Mouse (Mus musculus) embryonic facial prominence, embryonic 15.5 days (tissue): Measurements from ENCODE around the gene M6pr. TPM values are rescaled to one million over a fixed set of nuclear protein-coding genes. Genes with fewer than 3 reads are reported as not detected.
"Not testable (repeated sequence)": the region's sequence is repeated elsewhere in the genome, so short reads cannot be mapped to it uniquely, and the experiment has no call there.

ENCODE experiments used
- ATAC-seq: fragments of 200-750 bp; cut with Nextera tagmentation; 2 replicates; pipeline ENCODE4 v1.8.0; 2017; ENCODE audit warnings: low read depth, moderate TSS enrichment; ENCODE audit not compliant: insufficient number of reproducible peaks, low FRiP score, low TSS enrichment
- H3K27ac ChIP-seq: fragments of 300-500 bp; sonication (generic); replicated peaks from 2 replicates; pipeline ENCODE4 v1.5.1; 2015; ENCODE audit warnings: mild to moderate bottlenecking, inconsistent platforms
- H3K27me3 ChIP-seq: fragments of 300-500 bp; sonication (generic); 2 replicates; pipeline ENCODE4 v1.6.1; 2015; ENCODE audit warnings: inconsistent platforms
- H3K36me3 ChIP-seq: fragments of 300-500 bp; sonication (generic); 2 replicates; pipeline ENCODE4 v1.6.1; 2015; ENCODE audit warnings: mild to moderate bottlenecking, inconsistent platforms
- H3K4me1 ChIP-seq: fragments of 300-500 bp; sonication (generic); 2 replicates; pipeline ENCODE4 v1.6.1; 2015; ENCODE audit warnings: inconsistent platforms
- H3K4me2 ChIP-seq: fragments of 300-500 bp; sonication (generic); replicated peaks from 2 replicates; pipeline ENCODE4 v1.6.1; 2015; ENCODE audit warnings: mild to moderate bottlenecking, inconsistent platforms
- H3K4me3 ChIP-seq: fragments of 300-500 bp; sonication (generic); replicated peaks from 2 replicates; pipeline ENCODE4 v1.5.1; 2015; ENCODE audit warnings: mild to moderate bottlenecking, inconsistent platforms
- H3K9ac ChIP-seq: fragments of 300-500 bp; sonication (generic); 2 replicates; pipeline ENCODE4 v1.6.1; 2015; ENCODE audit warnings: inconsistent platforms
- H3K9me3 ChIP-seq: fragments of 300-500 bp; sonication (generic); replicated peaks from 2 replicates; pipeline ENCODE4 v1.6.1; 2016; ENCODE audit warnings: inconsistent platforms
- WGBS: fragments of 180-500 bp; shearing (Covaris S2); methylation state at CpG from one replicate; pipeline ENCODE4 v1.1.7; 2015; 5-methylcytosine and 5-hydroxymethylcytosine counted together
- polyA plus RNA-seq: library from polyadenylated mRNA; unstranded; fragments of >200 nt; fragmentation: Nextera tagmentation; extraction: Ambion mirVana; gene quantifications from 2 replicates; pipeline ENCODE4 v1.2.1, GENCODE M21; 2015

M6pr gene
- polyA plus RNA-seq, 1 experiment from 2014 or later = 94.8 TPM

- WGBS = 63% methylated on average over 10 of the region's 10 CpGs
Observed at GRCm38 (mm10) chr6:122343719-122344118, 35.2 kb downstream of the M6pr start.

GRCm38 (mm10) chr6:122344386-122345116 is 36.0 kb downstream of the M6pr start:
- no peak for ATAC-seq
- H3K4me1 ChIP-seq = peaks cover 5% of the 10 kb centered on the region; the same call in 1 of the 2 replicates
- H3K36me3 ChIP-seq = no peaks in the 10 kb centered on the region
- no peak overlapping the region for H3K27ac ChIP-seq
- H3K27me3 ChIP-seq = no peaks in the 10 kb centered on the region
- H3K4me3 ChIP-seq = no peak overlapping the region
- no peak overlapping the region for H3K9ac ChIP-seq
- 41% methylated on average over 9 of the region's 9 CpGs for WGBS
- H3K9me3 ChIP-seq = no peaks in the 10 kb centered on the region
- no peak overlapping the region for H3K4me2 ChIP-seq

More at GRCm38 (mm10) chr6:122343719-122344118, 35.2 kb downstream of the M6pr start:
- H3K4me1 ChIP-seq = peaks cover 8% of the 10 kb centered on the region
- H3K4me2 ChIP-seq = no peak overlapping the region
- H3K27ac ChIP-seq = no peak overlapping the region
- H3K27me3 ChIP-seq = no peaks in the 10 kb centered on the region
- H3K9me3 ChIP-seq = no peaks in the 10 kb centered on the region
- ATAC-seq = no peak
- no peaks in the 10 kb centered on the region for H3K36me3 ChIP-seq
- H3K4me3 ChIP-seq = no peak overlapping the region
- no peak overlapping the region for H3K9ac ChIP-seq

- H3K4me3 ChIP-seq = no peak overlapping the region
- no peak for ATAC-seq
- no peak overlapping the region for H3K4me2 ChIP-seq
- H3K27me3 ChIP-seq = no peaks in the 10 kb centered on the region
- peaks cover 3% of the 10 kb centered on the region; the same call in 1 of the 2 replicates for H3K4me1 ChIP-seq
- no peak overlapping the region for H3K9ac ChIP-seq
- no peaks in the 10 kb centered on the region for H3K36me3 ChIP-seq
- no peak overlapping the region for H3K27ac ChIP-seq
- H3K9me3 ChIP-seq = no peaks in the 10 kb centered on the region
- WGBS = 69% methylated on average over 6 of the region's 6 CpGs
Observed at GRCm38 (mm10) chr6:122345731-122346130, 37.2 kb downstream of the M6pr start.

GRCm38 (mm10) chr6:122346399-122346798 is 37.9 kb downstream of the M6pr start:
- no peaks in the 10 kb centered on the region for H3K36me3 ChIP-seq
- ATAC-seq = no peak
- H3K9me3 ChIP-seq = no peaks in the 10 kb centered on the region
- H3K4me3 ChIP-seq = no peak overlapping the region
- H3K4me1 ChIP-seq = no peaks in the 10 kb centered on the region; the same call in 1 of the 2 replicates
- WGBS = 75% methylated on average over 7 of the region's 7 CpGs
- H3K27me3 ChIP-seq = no peaks in the 10 kb centered on the region
- H3K4me2 ChIP-seq = no peak overlapping the region
- H3K27ac ChIP-seq = no peak overlapping the region
- no peak overlapping the region for H3K9ac ChIP-seq

- not testable (repeated sequence) for H3K9me3 ChIP-seq, H3K4me1 ChIP-seq, H3K4me3 ChIP-seq, H3K27ac ChIP-seq, H3K27me3 ChIP-seq, ATAC-seq, H3K36me3 ChIP-seq, H3K9ac ChIP-seq, H3K4me2 ChIP-seq
- 70% methylated on average over 1 of the region's 1 CpGs for WGBS
Observed at GRCm38 (mm10) chr6:122347326-122347725, 38.8 kb downstream of the M6pr start.

- Histone ChIP-seq H3K4me3 (no peak overlapping the region), H3K9ac (no peak overlapping the region), H3K27me3 (no peaks in the 10 kb centered on the region), H3K4me2 (no peak overlapping the region), H3K4me1 (no peaks in the 10 kb centered on the region), H3K9me3 (no peaks in the 10 kb centered on the region), H3K27ac (no peak overlapping the region), H3K36me3 (no peaks in the 10 kb centered on the region)
- whole genome bisulfite sequencing = 58% methylated on average over 9 of the region's 9 CpGs
- no peak for ATAC-seq
Observed at GRCm38 (mm10) chr6:122355909-122356308, 47.4 kb downstream of the M6pr start.

GRCm38 (mm10) chr6:122357089-122357488 is 48.6 kb downstream of the M6pr start:
- Histone ChIP-seq H3K27ac (no peak overlapping the region), H3K4me3 (no peak overlapping the region), H3K27me3 (no peaks in the 10 kb centered on the region), H3K4me1 (no peaks in the 10 kb centered on the region), H3K4me2 (no peak overlapping the region), H3K9ac (no peak overlapping the region), H3K36me3 (no peaks in the 10 kb centered on the region), H3K9me3 (no peaks in the 10 kb centered on the region)
- no peak for ATAC-seq
- WGBS = 90% methylated on average over 1 of the region's 1 CpGs

GRCm38 (mm10) chr6:122365706-122366105 is 57.2 kb downstream of the M6pr start:
- Histone ChIP-seq H3K27ac (no peak overlapping the region), H3K36me3 (no peaks in the 10 kb centered on the region), H3K4me3 (no peak overlapping the region), H3K4me2 (no peak overlapping the region), H3K27me3 (no peaks in the 10 kb centered on the region), H3K9me3 (no peaks in the 10 kb centered on the region), H3K4me1 (no peaks in the 10 kb centered on the region), H3K9ac (no peak overlapping the region)
- ATAC-seq = no peak
- WGBS = 48% methylated on average over 3 of the region's 3 CpGs

GRCm38 (mm10) chr6:122366287-122366686 is 57.8 kb downstream of the M6pr start:
- Histone ChIP-seq H3K4me2 (no peak overlapping the region), H3K4me1 (no peaks in the 10 kb centered on the region), H3K9ac (no peak overlapping the region), H3K27me3 (no peaks in the 10 kb centered on the region), H3K9me3 (no peaks in the 10 kb centered on the region), H3K36me3 (no peaks in the 10 kb centered on the region), H3K27ac (no peak overlapping the region), H3K4me3 (no peak overlapping the region)
- WGBS = 56% methylated on average over 2 of the region's 2 CpGs
- ATAC-seq = no peak

GRCm38 (mm10) chr6:122366976-122367375 is 58.5 kb downstream of the M6pr start:
- no peak for ATAC-seq
- H3K36me3 ChIP-seq = no peaks in the 10 kb centered on the region
- no peaks in the 10 kb centered on the region for H3K27me3 ChIP-seq
- 43% methylated on average over 3 of the region's 3 CpGs for WGBS
- H3K4me3 ChIP-seq = no peak overlapping the region
- H3K4me1 ChIP-seq = no peaks in the 10 kb centered on the region
- no peak overlapping the region for H3K9ac ChIP-seq
- no peak overlapping the region for H3K4me2 ChIP-seq
- H3K9me3 ChIP-seq = no peaks in the 10 kb centered on the region
- no peak overlapping the region for H3K27ac ChIP-seq
